Mouse (Mus musculus): ENCODE data around the gene Psmc4.

DNA sequence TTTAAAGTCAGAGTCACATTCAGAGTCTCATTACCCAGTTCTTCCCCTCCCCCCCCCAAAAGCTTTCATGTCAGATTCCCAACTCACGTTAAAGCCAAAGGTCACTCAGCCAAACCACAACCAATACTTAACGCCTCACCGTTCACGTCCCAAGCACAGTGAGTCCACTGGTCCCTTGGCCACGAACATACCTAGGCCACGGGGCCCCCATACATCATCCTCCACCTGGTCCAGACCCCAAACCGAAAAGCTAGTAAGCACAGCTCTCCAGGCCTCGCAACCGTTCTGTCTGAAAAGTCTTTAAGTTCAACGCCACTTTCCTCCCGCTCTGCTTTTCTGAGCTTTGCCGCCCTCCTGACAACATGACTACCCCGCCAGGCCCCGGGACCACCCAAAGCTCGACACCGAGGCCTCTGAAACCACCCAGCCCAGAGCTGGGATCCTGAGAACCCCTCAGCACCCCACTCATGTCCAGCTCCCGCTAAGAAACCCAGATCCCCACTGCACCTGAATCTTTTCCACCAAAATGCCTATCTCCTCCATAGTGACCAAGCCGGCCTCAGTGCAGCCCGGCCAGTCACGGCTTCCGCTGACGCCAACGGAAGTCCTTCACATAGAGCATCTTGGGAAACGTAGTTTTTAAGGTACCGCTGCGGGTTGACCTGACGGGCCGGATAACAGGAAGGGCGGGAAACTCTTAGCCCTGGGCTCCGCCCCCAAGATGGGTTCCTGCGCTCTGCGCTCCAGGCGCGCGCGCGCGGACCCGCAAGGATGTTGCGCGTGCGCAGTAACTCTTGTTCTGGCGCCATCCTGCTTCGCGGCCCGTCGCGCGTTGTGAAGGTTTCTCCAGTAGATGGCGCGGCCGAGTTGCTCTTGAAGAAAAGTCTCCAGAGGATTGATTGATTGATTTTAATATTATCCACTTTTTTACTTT is at the start of gene Psmc4:
- peak; percentile 81 for TF ChIP-seq CTCF (IDR thresholded peaks at IDR 0.05; ENCODE audit: extremely low read depth, insufficient read depth, insufficient read length, insufficient replicate concordance)
- TF ChIP-seq POLR2A (IDR thresholded peaks at IDR 0.05; ENCODE audit: low read depth, low read length), result peak; percentile 50
